Mouse (Mus musculus): ENCODE measurements around the gene Sgip1.

The Sgip1 gene

GRCm38 (mm10) chr4:102775596-102776270, 34.6 kb downstream of the Sgip1 start:
- no peak for DNase-seq (ENCODE audit: extremely low spot score)

DNA sequence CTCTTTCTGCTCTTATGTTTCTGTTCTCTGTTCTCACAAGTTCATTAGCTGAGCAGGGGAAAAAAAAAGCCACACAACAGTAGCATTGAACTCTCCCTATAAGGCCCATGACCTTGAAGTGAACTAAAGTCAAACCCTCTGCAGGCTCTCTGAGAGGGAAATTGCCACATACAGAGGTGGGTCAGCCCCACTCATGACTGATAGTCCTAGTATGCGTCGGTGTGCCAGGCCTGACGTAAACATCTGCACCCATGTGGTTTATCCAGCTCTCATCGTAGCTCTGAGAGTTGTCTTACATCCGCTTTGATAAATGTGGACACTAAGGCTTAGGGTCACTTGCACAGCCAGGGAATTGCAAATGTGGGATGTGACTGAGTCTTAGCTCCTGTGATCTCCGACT, 38.8 kb downstream of the Sgip1 start:
- no peak for DNase-seq (ENCODE audit: extremely low spot score)

DNA sequence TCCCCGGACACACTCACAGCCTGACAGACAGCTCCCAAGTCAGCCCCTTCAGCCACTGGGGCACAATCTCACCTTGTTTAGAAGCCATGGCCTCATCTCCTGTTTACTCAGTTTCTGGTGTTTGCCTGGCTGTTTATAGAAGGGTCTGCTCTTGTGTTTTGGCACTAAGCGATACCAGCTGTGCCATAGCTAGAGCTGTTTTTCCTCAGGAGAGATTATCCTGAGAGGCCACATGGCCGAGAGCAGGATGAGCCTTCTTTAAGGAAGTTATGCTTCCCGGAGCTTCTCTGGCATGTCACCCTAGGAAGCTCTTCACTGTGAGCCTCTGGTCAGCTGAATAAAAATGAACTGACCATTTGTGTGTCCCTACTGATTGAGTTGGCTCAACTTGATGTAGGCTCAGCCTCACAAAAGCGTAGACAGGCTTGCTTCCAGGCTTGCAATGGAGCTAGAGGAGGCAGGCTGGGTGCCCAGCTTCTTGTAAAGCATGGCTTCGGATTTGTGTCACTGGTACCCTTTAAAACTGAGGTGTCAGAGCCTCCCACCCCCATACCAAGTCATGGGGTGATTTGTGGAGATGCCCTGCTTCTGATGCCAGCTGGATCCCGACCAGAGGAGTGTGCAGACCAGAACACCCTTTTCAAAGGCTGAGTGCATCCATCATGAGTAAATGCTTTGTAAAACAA, 42.1 kb downstream of the Sgip1 start:
- DNase-seq (ENCODE audit: extremely low spot score): no peak

DNA sequence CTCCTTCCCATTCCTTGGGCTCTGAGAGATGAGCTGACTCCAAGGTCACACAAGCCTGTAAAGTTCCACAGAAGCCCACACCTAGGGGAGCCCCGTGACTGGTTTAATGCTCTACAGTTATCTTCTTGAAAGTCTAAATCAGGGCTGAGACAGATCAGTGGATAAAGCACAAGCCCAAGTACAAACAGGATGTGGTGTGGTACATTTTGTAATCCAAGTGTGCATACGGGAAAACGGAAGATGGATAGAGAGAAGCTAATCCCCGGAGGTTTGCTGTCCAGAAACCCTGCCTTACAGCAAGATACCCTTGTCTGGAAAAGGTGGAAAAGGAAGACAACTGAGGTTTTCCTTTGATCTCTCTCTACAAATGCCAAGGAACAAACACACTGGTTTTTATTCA, 44.1 kb downstream of the Sgip1 start:
- no peak for DNase-seq (ENCODE audit: extremely low spot score)

GRCm38 (mm10) chr4:102792100-102792790, 51.1 kb downstream of the Sgip1 start:
- DNase-seq (ENCODE audit: extremely low spot score): no peak

GRCm38 (mm10) chr4:102801471-102801870, 60.4 kb downstream of the Sgip1 start:
- DNase-seq (ENCODE audit: extremely low spot score): no peak

DNA sequence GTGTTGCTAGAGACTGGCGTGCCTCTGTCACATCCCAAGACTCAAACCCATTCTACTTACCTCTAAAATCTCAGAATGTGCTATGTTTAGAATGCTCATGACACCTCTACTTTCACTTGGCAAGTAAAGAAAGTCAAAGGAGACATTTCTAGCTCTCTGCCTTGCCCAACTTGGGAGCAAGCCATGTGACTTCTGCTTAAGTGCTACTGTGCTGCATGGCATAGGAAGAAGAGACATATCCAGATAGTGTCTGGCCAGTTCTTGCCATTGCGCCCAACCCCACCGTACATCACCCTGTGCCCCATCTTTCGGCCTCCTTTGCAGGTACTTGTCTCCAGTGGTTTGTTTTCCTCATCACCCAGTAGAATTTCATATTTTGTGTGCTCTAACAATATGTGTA, 60.8 kb downstream of the Sgip1 start:
- no peak for DNase-seq (ENCODE audit: extremely low spot score)

DNA sequence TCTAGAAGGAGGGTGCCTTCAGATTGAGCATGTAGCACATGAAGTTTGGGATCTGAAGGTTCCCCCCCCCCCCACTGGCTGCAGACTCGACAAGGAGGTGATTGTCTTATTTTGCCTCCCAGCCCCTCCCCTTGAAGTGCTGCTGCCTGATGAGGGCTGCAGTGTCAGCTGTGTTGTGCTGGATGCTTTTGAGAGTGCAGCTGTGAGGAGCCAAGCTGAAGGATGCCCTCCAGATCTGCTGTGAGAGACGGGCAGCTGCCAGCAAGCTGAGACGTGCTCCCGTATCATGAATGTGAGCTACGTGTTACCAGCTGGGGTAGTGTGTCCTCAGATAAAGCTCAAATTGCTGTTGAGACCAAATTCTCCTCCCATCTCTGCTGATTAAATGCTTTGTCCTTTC, 63.5 kb downstream of the Sgip1 start:
- no peak for DNase-seq (ENCODE audit: extremely low spot score)

- no peak for DNase-seq (ENCODE audit: extremely low spot score)
These were observed 65.9 kb downstream of the Sgip1 start for GRCm38 (mm10) chr4:102806987-102807386.

- no peak for DNase-seq (ENCODE audit: extremely low spot score)
These were observed 67.2 kb downstream of the Sgip1 start for GRCm38 (mm10) chr4:102808258-102808657.

DNA sequence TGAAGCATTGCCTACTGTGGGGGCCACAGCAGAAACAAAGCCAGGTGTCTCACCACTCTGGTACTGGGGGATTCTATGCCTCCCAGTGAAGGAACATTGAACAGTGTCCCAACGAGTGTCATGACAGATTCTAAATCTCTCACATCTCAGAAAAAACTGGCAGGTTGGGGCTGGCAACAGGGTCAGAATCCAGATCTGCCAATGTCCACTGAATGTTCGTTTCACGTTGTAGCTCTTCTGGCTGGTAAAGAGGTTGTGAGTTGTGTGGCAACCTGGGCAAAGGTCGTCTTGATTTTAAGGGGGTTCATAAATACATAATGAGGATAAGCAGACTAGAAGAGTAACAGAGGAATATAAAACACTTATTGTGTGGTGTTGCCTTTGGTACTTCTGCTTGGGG, 68.2 kb downstream of the Sgip1 start:
- DNase-seq (ENCODE audit: extremely low spot score): no peak

DNA sequence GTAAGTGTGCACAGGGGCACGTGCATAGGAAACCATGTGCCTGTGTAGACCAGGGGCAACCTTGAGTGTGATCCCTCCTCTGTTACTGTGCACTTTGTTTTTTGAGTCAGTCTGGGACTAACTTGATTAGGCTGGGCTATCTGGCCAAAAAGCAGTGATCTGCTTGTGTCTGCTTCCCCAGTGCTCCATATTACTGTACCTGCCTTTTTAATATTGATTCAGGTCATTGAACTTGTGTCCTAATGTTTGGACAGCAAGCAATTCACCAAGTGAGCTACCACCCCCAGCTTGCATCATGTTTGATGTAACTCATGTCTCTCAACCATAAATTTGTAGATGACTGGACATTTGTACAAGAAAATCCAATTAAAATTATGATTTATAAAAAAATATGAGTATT, 69.2 kb downstream of the Sgip1 start:
- DNase-seq (ENCODE audit: extremely low spot score): no peak

DNA sequence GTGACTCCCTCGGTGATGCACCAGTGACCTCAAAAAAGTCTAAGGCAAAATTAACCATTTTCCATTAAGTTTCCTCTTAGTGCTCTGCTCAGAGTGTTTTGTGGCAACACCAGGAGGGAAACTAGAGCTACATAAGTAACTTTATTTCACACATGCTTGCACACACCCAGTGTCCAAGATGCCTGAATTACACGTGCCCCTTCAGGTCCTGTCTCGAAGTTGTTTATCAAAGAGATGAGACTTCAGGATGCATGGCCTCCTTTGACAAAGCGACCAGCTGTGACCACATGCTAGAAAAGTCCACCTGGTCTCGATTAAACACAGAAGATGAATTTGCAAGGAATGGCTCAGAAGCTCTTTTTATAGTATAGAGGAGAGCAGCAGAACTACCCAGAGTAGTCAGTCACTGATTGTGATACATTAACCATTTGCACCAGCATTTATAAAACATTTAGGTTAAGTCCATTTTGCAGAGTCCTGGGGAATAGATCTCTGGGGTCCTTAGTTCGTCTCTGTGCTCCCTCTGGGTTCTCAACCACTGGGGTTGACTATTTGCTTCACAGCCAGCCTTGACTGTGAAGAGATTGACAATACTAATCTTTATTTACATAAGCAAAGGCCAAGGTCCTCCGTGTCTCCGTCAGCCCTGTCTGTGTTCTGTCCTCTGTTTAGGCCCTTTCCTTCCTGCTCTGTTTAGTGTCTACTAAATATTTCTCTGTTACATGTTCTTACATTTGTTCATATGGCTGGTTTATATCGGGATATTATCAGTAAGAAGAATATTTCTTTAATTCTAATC, 70.1 kb downstream of the Sgip1 start:
- DNase-seq (ENCODE audit: extremely low spot score): no peak

DNA sequence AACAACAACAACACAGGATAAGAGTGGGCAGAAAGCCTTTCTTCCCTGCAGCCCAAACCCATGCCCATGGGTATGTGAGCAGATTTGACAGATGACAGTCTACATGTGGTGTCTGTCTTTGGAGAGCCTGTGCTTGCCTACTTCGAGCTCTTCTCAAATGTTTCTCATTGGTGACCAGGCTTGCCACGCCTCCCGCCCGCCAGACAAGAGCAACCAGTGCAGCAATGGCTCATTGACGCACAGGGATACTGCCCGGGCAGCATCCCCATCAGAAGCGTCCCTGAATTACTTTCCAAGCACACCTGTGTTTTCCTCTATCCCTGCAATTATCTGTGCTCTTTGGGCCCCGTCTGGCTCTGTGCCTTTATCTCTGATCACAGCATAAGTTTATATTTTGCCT, 72.2 kb downstream of the Sgip1 start:
- DNase-seq (ENCODE audit: extremely low spot score): no peak

GRCm38 (mm10) chr4:102821786-102822185, 80.7 kb downstream of the Sgip1 start:
- no peak for DNase-seq (ENCODE audit: extremely low spot score)

GRCm38 (mm10) chr4:102824494-102824893, 83.4 kb downstream of the Sgip1 start:
- DNase-seq (ENCODE audit: extremely low spot score): no peak

DNA sequence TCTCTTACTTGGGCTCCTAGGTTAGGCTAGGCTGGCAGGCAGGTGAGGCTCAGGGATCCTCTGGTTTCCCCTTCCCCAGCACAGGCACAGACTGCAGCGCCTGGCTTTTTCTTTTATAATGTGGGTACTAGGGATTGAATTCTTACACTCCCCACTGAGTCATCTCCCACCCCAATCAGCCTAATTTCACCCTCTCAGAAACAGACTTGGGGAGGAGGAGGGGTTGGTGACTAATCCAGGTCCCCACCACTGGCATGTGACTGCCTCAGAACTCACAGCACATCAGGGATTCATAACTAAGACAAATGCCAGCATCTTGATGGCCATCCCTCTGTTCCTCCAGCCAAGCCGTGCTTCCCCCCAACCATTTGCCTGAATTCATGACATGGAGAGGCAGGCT, 85.1 kb downstream of the Sgip1 start:
- no peak for DNase-seq (ENCODE audit: extremely low spot score)

DNA sequence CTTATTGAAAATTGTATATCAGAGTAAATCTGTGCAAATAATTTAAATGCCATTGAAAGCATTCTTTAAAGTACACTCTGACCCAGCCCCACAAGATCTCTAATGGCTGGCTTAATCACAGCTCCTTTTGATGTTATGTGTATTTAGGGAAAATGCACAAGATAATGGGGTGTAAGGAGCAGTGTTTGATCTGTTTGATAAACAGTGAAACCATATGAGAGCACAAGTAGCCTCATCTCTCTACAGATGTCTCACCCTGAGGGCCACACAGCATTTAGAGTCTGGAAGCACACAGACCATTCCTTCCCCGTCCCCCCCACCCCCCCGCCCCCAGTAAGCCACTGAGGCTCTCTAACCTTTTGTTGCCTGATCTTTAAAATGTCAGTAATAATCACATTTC, 87.4 kb downstream of the Sgip1 start:
- DNase-seq (ENCODE audit: extremely low spot score): no peak

GRCm38 (mm10) chr4:102833191-102833590, 92.1 kb downstream of the Sgip1 start:
- no peak for DNase-seq (ENCODE audit: extremely low spot score)

DNA sequence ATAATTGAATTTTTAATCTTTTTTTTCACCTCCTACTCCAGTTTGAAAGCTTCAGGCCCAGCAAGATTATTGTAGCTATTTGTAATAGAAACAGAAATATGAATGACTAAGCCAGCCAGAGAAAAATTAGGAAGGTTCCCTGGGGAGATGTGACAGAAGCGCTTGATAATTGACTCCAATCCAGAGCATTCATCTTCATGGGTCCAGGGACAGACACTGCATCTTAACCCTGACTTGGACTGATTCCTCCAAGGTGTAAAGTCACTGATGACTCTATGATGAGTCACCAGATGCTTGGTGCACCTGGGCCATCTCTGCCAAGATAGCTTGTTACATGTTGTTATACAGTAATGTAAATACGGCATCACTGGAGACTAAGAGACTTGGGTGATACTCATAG, 92.6 kb downstream of the Sgip1 start:
- no peak for DNase-seq (ENCODE audit: extremely low spot score)

DNA sequence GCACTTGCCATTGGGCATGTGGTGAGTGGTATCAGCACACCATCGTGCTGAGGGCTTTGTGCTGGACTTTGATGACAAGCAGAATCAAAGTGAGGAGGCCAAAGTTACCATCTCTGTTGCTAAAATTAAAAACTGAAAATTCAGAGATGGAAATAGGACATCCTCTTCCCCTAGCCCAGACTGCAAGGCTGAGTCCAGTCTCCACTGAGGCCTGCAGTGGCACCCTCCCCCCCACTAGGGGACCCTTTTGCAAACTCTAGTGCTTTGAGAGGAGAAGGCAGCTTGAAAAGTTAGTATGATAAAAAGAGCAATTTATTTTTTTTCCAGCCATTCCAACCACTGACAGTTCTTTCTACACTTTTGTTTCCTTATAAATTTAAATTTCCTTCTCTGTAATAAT, 93.6 kb downstream of the Sgip1 start:
- no peak for DNase-seq (ENCODE audit: extremely low spot score)

DNA sequence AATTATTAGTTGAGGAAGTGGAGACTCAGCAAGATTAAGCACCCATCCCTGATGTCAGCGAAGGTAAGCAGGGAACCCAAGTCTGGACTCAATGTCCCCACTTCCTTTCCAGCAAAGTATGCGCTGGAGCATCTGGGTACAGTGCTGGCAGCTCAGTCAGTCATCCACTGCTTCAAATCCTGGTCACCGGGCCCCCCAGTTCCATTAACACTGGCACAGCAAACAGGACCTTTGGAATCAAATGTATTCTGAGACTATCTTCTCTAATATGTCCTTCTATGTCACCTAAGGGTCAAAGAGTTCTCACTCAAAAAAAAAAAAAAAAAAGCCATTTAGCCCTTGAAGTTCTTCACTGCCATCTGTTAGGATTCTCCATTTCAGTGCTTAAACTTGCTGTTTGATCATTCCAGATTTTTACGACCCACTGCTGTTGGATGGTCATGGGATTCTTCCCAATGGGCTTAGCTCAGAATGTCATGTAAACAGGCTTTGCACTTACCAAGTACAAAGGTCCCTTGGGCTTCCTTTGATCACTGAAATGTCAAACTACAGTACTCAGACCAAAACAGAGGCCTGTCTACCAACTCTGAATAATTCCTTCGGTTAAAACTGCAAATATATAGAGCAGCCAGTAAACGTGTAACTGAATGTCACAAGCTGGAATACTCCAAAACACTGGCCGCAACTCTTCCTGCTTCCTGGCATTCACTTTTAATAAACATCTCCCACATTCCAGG, 99.1 kb downstream of the Sgip1 start:
- no peak for DNase-seq (ENCODE audit: extremely low spot score)
